Mouse (Mus musculus) intestine, postnatal 0 days (tissue): ENCODE measurements at regions not wholly inside any gene's neighbourhood (a gene's known extent, or its start where the extent isn't known, plus 50 kb on each side); places are given as distances from the start of the nearest gene placed in this dataset.
A peak's percentile ranks its signal among the peaks of the same experiment; 100 is the strongest.

Source experiments
- ATAC-seq: fragments of 200-750 bp; cut with Nextera tagmentation; 2 replicates; pipeline ENCODE4 v1.8.0; 2017; ENCODE audit warnings: mild to moderate bottlenecking, moderate TSS enrichment, moderate library complexity
- H3K27ac ChIP-seq: fragments of 300-500 bp; sonication (generic); 2 replicates; pipeline ENCODE4 v1.5.1; 2014; ENCODE audit warnings: mild to moderate bottlenecking, low read depth, low read length, moderate library complexity
- H3K27me3 ChIP-seq: fragments of 300-500 bp; sonication (generic); replicated peaks from 2 replicates; pipeline ENCODE4 v1.6.1; 2014; ENCODE audit warnings: low read length, mixed read lengths; ENCODE audit not compliant: control insufficient read depth, insufficient read depth
- H3K36me3 ChIP-seq: fragments of 300-500 bp; sonication (generic); 2 replicates; pipeline ENCODE4 v1.6.1; 2014; ENCODE audit warnings: mild to moderate bottlenecking, moderate library complexity; ENCODE audit not compliant: control insufficient read depth, insufficient read depth
- H3K4me1 ChIP-seq: fragments of 300-500 bp; sonication (generic); replicated peaks from 2 replicates; pipeline ENCODE4 v1.6.1; 2014; ENCODE audit warnings: antibody characterized with exemption, low read length, mixed read lengths; ENCODE audit not compliant: control insufficient read depth, insufficient read depth
- H3K4me2 ChIP-seq: fragments of 300-500 bp; sonication (generic); replicated peaks from 2 replicates; pipeline ENCODE4 v1.6.1; 2014; ENCODE audit warnings: low read depth, mild to moderate bottlenecking, moderate library complexity
- H3K4me3 ChIP-seq: fragments of 300-500 bp; sonication (generic); 2 replicates; pipeline ENCODE4 v1.5.1; 2014; ENCODE audit warnings: low read depth, low read length
- H3K9ac ChIP-seq: fragments of 300-500 bp; sonication (generic); 2 replicates; pipeline ENCODE4 v1.6.1; 2014; ENCODE audit warnings: mild to moderate bottlenecking, low read depth, low read length
- H3K9me3 ChIP-seq: fragments of 300-500 bp; sonication (generic); 2 replicates; pipeline ENCODE4 v1.6.1; 2016; ENCODE audit warnings: mixed run types; ENCODE audit not compliant: control insufficient read depth
- CTCF ChIP-seq: sonication (generic); IDR thresholded peaks from 2 replicates; pipeline ENCODE4 v1.5.1; 2016; ENCODE audit warnings: low read depth, mild to moderate bottlenecking, control low read depth, antibody characterized with exemption, moderate library complexity
- WGBS: fragments of 180-500 bp; shearing (Covaris S2); extraction: QIAGEN DNeasy Blood & Tissue Kit; methylation state at CpG from one replicate; pipeline ENCODE4 v1.1.7; 2014; 5-methylcytosine and 5-hydroxymethylcytosine counted together

GRCm38 (mm10) chr4:33696969-33697368 is 227.4 kb upstream of the Cnr1 start:
- Histone ChIP-seq H3K4me1 (no peaks in the 10 kb centered on the region), H3K4me3 (no peak overlapping the region), H3K27ac (no peak overlapping the region), H3K27me3 (no peaks in the 10 kb centered on the region), H3K9me3 (no peaks in the 10 kb centered on the region), H3K4me2 (no peak overlapping the region), H3K36me3 (no peaks in the 10 kb centered on the region), H3K9ac (no peak overlapping the region)
- no peak for ATAC-seq
- WGBS: 83% methylated on average over 8 of the region's 8 CpGs
- no peak for TF ChIP-seq CTCF

- Histone ChIP-seq H3K4me2 (no peak overlapping the region), H3K27me3 (no peaks in the 10 kb centered on the region), H3K36me3 (no peaks in the 10 kb centered on the region), H3K4me3 (no peak overlapping the region), H3K9ac (no peak overlapping the region), H3K4me1 (no peaks in the 10 kb centered on the region), H3K27ac (no peak overlapping the region), H3K9me3 (no peaks in the 10 kb centered on the region)
- no peak for ATAC-seq
- no peak for TF ChIP-seq CTCF
- 80% methylated on average over 7 of the region's 7 CpGs for WGBS
These were observed 222.2 kb upstream of the Cnr1 start for GRCm38 (mm10) chr4:33702028-33702666.

GRCm38 (mm10) chr4:33705722-33706121 is 218.7 kb upstream of the Cnr1 start:
- H3K4me3 ChIP-seq: no peak overlapping the region
- no peaks in the 10 kb centered on the region for H3K4me1 ChIP-seq
- H3K27me3 ChIP-seq: no peaks in the 10 kb centered on the region
- ATAC-seq: no peak
- WGBS: 88% methylated on average over 6 of the region's 6 CpGs
- no peaks in the 10 kb centered on the region for H3K9me3 ChIP-seq
- H3K4me2 ChIP-seq: no peak overlapping the region
- no peaks in the 10 kb centered on the region for H3K36me3 ChIP-seq
- no peak overlapping the region for H3K9ac ChIP-seq
- H3K27ac ChIP-seq: no peak overlapping the region
- TF ChIP-seq CTCF: no peak

- no peak for ATAC-seq
- Histone ChIP-seq H3K27me3 (no peaks in the 10 kb centered on the region), H3K36me3 (no peaks in the 10 kb centered on the region), H3K27ac (no peak overlapping the region), H3K9ac (no peak overlapping the region), H3K4me2 (no peak overlapping the region), H3K9me3 (no peaks in the 10 kb centered on the region), H3K4me3 (no peak overlapping the region), H3K4me1 (no peaks in the 10 kb centered on the region)
- TF ChIP-seq CTCF: peak; percentile 58
- 56% methylated on average over 10 of the region's 10 CpGs for WGBS
These were observed 217.6 kb upstream of the Cnr1 start for GRCm38 (mm10) chr4:33706785-33707184.

GRCm38 (mm10) chr4:33716475-33717117 is 207.8 kb upstream of the Cnr1 start:
- no peaks in the 10 kb centered on the region for H3K4me1 ChIP-seq
- no peak for TF ChIP-seq CTCF
- H3K4me3 ChIP-seq: no peak overlapping the region
- 51% methylated on average over 20 of the region's 20 CpGs for WGBS
- ATAC-seq: no peak
- H3K4me2 ChIP-seq: no peak overlapping the region
- H3K36me3 ChIP-seq: no peaks in the 10 kb centered on the region
- H3K9me3 ChIP-seq: no peaks in the 10 kb centered on the region
- H3K27me3 ChIP-seq: no peaks in the 10 kb centered on the region
- H3K9ac ChIP-seq: no peak overlapping the region
- no peak overlapping the region for H3K27ac ChIP-seq

- Histone ChIP-seq H3K36me3 (no peaks in the 10 kb centered on the region), H3K9ac (no peak overlapping the region), H3K4me1 (no peaks in the 10 kb centered on the region), H3K27me3 (no peaks in the 10 kb centered on the region), H3K4me2 (no peak overlapping the region), H3K4me3 (no peak overlapping the region), H3K9me3 (no peaks in the 10 kb centered on the region), H3K27ac (no peak overlapping the region)
- no peak for TF ChIP-seq CTCF
- WGBS: 88% methylated on average over 10 of the region's 10 CpGs
- no peak for ATAC-seq
These were observed 203.4 kb upstream of the Cnr1 start for GRCm38 (mm10) chr4:33720972-33721371.
